Mouse (Mus musculus) c-Kit-positive CD71-negative TER-119-negative erythroid progenitor cells, embryonic 14.5 days (primary cell): ENCODE data around the gene Gm2897.
"Not testable (repeated sequence)": the region's sequence is repeated elsewhere in the genome, so short reads cannot be mapped to it uniquely, and the experiment has no call there.

Source experiments
- DNase-seq: peaks from one replicate; pipeline ENCODE4 v3.0.0-alpha.2; 2013; ENCODE audit warnings: low read depth

Gene Gm2897

GRCm38 (mm10) chr14:3048727-3049512, at the start of gene Gm2897:
Gene Gm2897 (plus strand): TSS chr14:3049285.
- DNase-seq: not testable (repeated sequence)

DNA sequence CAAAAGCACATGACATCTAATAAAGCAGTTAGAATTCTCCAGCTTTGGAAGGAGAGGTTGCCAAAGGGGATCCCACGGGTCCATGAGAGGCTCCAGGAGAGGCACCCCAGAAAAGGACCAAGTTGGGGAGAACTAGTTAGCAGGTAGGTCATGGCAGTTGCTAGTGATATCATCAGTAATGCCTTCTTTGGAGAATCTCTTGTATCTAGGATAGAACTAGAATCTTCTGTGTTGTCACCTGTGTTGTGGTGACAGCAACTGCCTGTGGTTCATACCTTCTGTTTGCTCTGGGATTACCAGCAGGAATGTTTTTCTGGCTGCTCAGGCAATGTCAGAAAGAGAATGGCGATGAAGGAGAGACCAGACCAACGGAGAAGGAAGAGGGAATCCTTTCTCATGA, 19.4 kb upstream of the Gm2897 start, which contains the start of gene Gm2888:
Gene Gm2888, plus strand, starts transcription at position 301 of the 400 bp plus-strand sequence.
- DNase-seq: not testable (repeated sequence)

DNA sequence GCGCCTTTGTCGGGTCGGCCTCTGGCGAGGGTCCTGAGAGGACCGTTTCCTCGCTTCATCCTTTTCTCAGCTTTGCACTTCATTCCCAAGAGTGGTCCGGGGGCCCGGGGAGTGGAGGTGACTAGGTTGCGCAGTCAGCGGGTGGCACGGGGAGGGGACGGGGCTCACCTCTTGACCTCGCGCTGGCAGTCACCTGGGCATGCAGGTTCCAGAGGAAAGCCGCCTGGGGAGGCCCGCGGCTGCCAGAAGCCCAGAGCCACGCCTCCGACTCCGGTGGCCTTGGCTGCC, 372 bp downstream of the Gm2897 start:
- not testable (repeated sequence) for DNase-seq

- not testable (repeated sequence) for DNase-seq
These were observed 1.0 kb downstream of the Gm2897 start for GRCm38 (mm10) chr14:3050087-3050486.

- DNase-seq: not testable (repeated sequence)
These were observed 67.0 kb downstream of the Gm2897 start for GRCm38 (mm10) chr14:3116051-3116450.
